Mouse (Mus musculus): ENCODE measurements around the gene Galntl6. TPM values are rescaled to one million over a fixed set of nuclear protein-coding genes. Genes with fewer than 3 reads are reported as not detected.
"Not testable (repeated sequence)": the region's sequence is repeated elsewhere in the genome, so short reads cannot be mapped to it uniquely, and the experiment has no call there.

Gene Galntl6
- polyA plus RNA-seq, 1 experiment = 0.37 TPM

DNA sequence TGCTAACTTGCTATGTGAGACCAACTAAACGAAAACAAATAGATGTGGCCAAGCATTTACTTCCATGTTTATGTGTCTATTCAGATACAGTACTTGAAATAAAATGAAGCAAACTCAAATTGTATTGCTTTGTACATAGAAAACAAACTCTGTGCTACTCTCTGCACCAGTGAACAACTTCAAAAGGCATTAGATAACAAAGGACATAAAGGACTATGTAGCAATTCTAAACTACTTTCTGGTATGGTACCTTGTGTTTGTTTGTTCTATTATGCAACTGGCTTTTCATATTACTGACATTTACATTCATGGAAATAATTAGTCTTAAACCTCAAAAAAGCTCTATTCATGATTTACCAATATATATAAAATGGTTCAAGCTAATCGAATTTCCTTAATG is 344.4 kb downstream of the Galntl6 start:
- Histone ChIP-seq H3K27ac (ENCODE audit: control insufficient read depth, insufficient read depth, low read depth, low read length, poor library complexity) (no peak overlapping the region), H3K4me3 (replicated peaks; ENCODE audit: control insufficient read depth, low read depth, low read length) (no peak overlapping the region), H3K4me1 (ENCODE audit: control insufficient read depth, insufficient read depth, low read length) (no peaks in the 10 kb centered on the region)
- 52% methylated on average over 2 of the region's 2 CpGs for WGBS
- TF ChIP-seq POLR2A (IDR thresholded peaks at IDR 0.05; ENCODE audit: borderline replicate concordance, control insufficient read depth, low read depth, low read length) = no peak
- no peak for TF ChIP-seq CTCF (IDR thresholded peaks at IDR 0.05; ENCODE audit: control insufficient read depth, insufficient read depth, low read length)

- H3K4me3 ChIP-seq (replicated peaks; ENCODE audit: control insufficient read depth, low read depth, low read length) = no peak overlapping the region
- TF ChIP-seq CTCF (IDR thresholded peaks at IDR 0.05; ENCODE audit: control insufficient read depth, insufficient read depth, low read length) = no peak
- no peak for TF ChIP-seq POLR2A (IDR thresholded peaks at IDR 0.05; ENCODE audit: borderline replicate concordance, control insufficient read depth, low read depth, low read length)
- no peaks in the 10 kb centered on the region for H3K4me1 ChIP-seq (ENCODE audit: control insufficient read depth, insufficient read depth, low read length)
- 46% methylated on average over 2 of the region's 2 CpGs for WGBS
- no peak overlapping the region for H3K27ac ChIP-seq (ENCODE audit: control insufficient read depth, insufficient read depth, low read depth, low read length, poor library complexity)
Observed at GRCm38 (mm10) chr8:58566115-58566514, 346.3 kb downstream of the Galntl6 start.

- Histone ChIP-seq H3K4me1 (ENCODE audit: control insufficient read depth, insufficient read depth, low read length) (no peaks in the 10 kb centered on the region), H3K27ac (ENCODE audit: control insufficient read depth, insufficient read depth, low read depth, low read length, poor library complexity) (no peak overlapping the region), H3K4me3 (replicated peaks; ENCODE audit: control insufficient read depth, low read depth, low read length) (no peak overlapping the region)
- no peak for TF ChIP-seq CTCF (IDR thresholded peaks at IDR 0.05; ENCODE audit: control insufficient read depth, insufficient read depth, low read length)
- TF ChIP-seq POLR2A (IDR thresholded peaks at IDR 0.05; ENCODE audit: borderline replicate concordance, control insufficient read depth, low read depth, low read length) = no peak
- 68% methylated on average over 2 of the region's 2 CpGs for WGBS
Observed at GRCm38 (mm10) chr8:58535781-58536180, 376.7 kb downstream of the Galntl6 start.

GRCm38 (mm10) chr8:58534631-58535030 is 377.8 kb downstream of the Galntl6 start:
- TF ChIP-seq CTCF (IDR thresholded peaks at IDR 0.05; ENCODE audit: control insufficient read depth, insufficient read depth, low read length) (no peak), POLR2A (IDR thresholded peaks at IDR 0.05; ENCODE audit: borderline replicate concordance, control insufficient read depth, low read depth, low read length) (no peak)
- Histone ChIP-seq H3K27ac (ENCODE audit: control insufficient read depth, insufficient read depth, low read depth, low read length, poor library complexity) (no peak overlapping the region), H3K4me3 (replicated peaks; ENCODE audit: control insufficient read depth, low read depth, low read length) (no peak overlapping the region), H3K4me1 (ENCODE audit: control insufficient read depth, insufficient read depth, low read length) (no peaks in the 10 kb centered on the region)

DNA sequence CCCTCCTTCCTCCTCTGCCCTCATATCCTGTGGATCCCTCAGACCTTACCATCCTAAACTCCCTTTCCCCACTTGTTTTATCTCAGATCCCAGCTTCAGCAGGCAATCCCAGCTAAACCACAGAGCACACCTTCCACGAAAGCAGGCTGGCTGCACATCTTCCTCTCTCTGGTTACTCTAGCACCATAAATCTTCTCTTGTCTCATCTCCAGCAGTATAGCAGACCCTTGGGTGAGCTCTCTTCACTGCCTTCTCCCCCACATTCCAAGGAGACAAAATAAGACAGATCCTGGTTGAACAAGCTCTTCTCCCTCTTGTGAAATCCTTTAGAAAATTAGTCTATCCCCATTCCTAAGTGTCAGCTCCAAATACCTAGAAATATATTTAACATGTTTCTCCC is 389.0 kb downstream of the Galntl6 start:
- no peak overlapping the region for H3K4me3 ChIP-seq (replicated peaks; ENCODE audit: control insufficient read depth, low read depth, low read length)
- no peak for TF ChIP-seq POLR2A (IDR thresholded peaks at IDR 0.05; ENCODE audit: borderline replicate concordance, control insufficient read depth, low read depth, low read length)
- no peak for TF ChIP-seq CTCF (IDR thresholded peaks at IDR 0.05; ENCODE audit: control insufficient read depth, insufficient read depth, low read length)
- WGBS = 13% methylated on average over 1 of the region's 1 CpGs
- H3K27ac ChIP-seq (ENCODE audit: control insufficient read depth, insufficient read depth, low read depth, low read length, poor library complexity) = no peak overlapping the region
- H3K4me1 ChIP-seq (ENCODE audit: control insufficient read depth, insufficient read depth, low read length) = no peaks in the 10 kb centered on the region

DNA sequence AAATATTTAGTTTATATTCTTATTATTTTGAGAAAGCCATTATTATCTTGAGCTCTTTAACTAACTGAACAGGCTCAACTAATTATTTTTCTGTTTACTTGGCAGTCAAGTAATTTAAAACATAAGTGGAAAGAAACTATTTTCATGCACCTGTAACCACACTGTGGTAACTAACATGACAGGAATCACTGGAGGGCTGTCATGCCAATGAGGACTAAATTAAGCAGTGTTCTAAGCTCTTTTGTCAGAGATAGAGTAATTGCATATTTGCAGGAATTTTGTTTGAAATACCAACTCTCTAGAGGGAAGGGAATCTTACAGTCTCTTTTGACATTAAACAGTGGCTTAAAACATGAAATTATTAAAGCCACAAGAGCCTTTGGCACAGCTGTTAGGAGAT is 390.5 kb downstream of the Galntl6 start:
- TF ChIP-seq POLR2A (IDR thresholded peaks at IDR 0.05; ENCODE audit: borderline replicate concordance, control insufficient read depth, low read depth, low read length) (no peak), CTCF (IDR thresholded peaks at IDR 0.05; ENCODE audit: control insufficient read depth, insufficient read depth, low read length) (no peak)
- Histone ChIP-seq H3K4me3 (replicated peaks; ENCODE audit: control insufficient read depth, low read depth, low read length) (no peak overlapping the region), H3K4me1 (ENCODE audit: control insufficient read depth, insufficient read depth, low read length) (no peaks in the 10 kb centered on the region), H3K27ac (ENCODE audit: control insufficient read depth, insufficient read depth, low read depth, low read length, poor library complexity) (no peak overlapping the region)

GRCm38 (mm10) chr8:58510516-58510915 is 401.9 kb downstream of the Galntl6 start:
- TF ChIP-seq CTCF (IDR thresholded peaks at IDR 0.05; ENCODE audit: control insufficient read depth, insufficient read depth, low read length) (no peak), POLR2A (IDR thresholded peaks at IDR 0.05; ENCODE audit: borderline replicate concordance, control insufficient read depth, low read depth, low read length) (no peak)
- Histone ChIP-seq H3K4me3 (replicated peaks; ENCODE audit: control insufficient read depth, low read depth, low read length) (no peak overlapping the region), H3K4me1 (ENCODE audit: control insufficient read depth, insufficient read depth, low read length) (no peaks in the 10 kb centered on the region), H3K27ac (ENCODE audit: control insufficient read depth, insufficient read depth, low read depth, low read length, poor library complexity) (no peak overlapping the region)

- TF ChIP-seq POLR2A (IDR thresholded peaks at IDR 0.05; ENCODE audit: borderline replicate concordance, control insufficient read depth, low read depth, low read length) = no peak
- no peak overlapping the region for H3K27ac ChIP-seq (ENCODE audit: control insufficient read depth, insufficient read depth, low read depth, low read length, poor library complexity)
- H3K4me3 ChIP-seq (replicated peaks; ENCODE audit: control insufficient read depth, low read depth, low read length) = no peak overlapping the region
- WGBS = 62% methylated on average over 1 of the region's 1 CpGs
- no peaks in the 10 kb centered on the region for H3K4me1 ChIP-seq (ENCODE audit: control insufficient read depth, insufficient read depth, low read length)
Observed at GRCm38 (mm10) chr8:58509051-58509450, 403.4 kb downstream of the Galntl6 start.

DNA sequence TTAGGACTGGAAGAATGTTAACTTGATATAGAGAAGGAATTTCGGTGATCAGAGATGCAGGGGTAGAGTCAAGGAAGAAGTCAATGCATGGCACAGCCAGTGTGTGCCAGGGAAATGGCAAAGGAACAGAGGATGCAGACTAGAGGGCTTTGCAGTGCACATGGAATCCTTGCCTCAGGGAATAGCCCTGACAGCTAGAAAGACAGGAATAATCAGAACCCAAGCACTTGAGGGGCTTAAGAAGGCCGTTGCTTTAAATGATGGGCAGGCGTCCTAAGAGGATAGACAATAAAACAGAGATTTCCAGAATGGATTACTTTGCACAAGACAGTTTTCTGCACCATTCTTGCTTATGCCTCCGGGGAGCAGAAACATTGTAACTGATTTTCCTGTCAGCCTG is 425.3 kb downstream of the Galntl6 start:
- TF ChIP-seq POLR2A (IDR thresholded peaks at IDR 0.05; ENCODE audit: borderline replicate concordance, control insufficient read depth, low read depth, low read length) (no peak), CTCF (IDR thresholded peaks at IDR 0.05; ENCODE audit: control insufficient read depth, insufficient read depth, low read length) (no peak)
- no peak overlapping the region for H3K27ac ChIP-seq (ENCODE audit: control insufficient read depth, insufficient read depth, low read depth, low read length, poor library complexity)
- H3K4me3 ChIP-seq (replicated peaks; ENCODE audit: control insufficient read depth, low read depth, low read length) = no peak overlapping the region
- 79% methylated on average over 4 of the region's 4 CpGs for WGBS
- no peaks in the 10 kb centered on the region for H3K4me1 ChIP-seq (ENCODE audit: control insufficient read depth, insufficient read depth, low read length)

DNA sequence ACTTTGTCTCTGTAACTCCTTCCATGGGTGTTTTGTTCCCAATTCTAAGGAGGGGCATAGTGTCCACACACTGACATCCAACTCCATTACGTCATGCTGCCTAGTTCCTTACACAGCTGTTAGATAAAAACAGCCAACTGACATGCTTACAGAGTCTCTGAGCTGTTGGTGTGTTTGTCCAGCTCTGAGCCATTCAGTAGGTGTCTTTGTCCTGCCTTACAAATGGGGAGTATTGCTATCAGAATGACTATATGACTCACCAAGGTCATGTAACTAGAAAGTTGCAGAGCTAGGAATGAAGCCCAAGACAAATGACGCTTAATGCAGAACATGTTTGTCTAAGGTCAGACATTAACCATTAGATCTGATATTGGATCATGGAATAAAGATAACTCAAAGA is 449.1 kb downstream of the Galntl6 start:
- not testable (repeated sequence) for H3K27ac ChIP-seq (ENCODE audit: control insufficient read depth, insufficient read depth, low read depth, low read length, poor library complexity); H3K4me1 ChIP-seq (ENCODE audit: control insufficient read depth, insufficient read depth, low read length); H3K4me3 ChIP-seq (replicated peaks; ENCODE audit: control insufficient read depth, low read depth, low read length)
- 71% methylated on average over 2 of the region's 2 CpGs for WGBS
